ENCODE assay signal across 10 mouse cellular contexts in the genomic region with DNA sequence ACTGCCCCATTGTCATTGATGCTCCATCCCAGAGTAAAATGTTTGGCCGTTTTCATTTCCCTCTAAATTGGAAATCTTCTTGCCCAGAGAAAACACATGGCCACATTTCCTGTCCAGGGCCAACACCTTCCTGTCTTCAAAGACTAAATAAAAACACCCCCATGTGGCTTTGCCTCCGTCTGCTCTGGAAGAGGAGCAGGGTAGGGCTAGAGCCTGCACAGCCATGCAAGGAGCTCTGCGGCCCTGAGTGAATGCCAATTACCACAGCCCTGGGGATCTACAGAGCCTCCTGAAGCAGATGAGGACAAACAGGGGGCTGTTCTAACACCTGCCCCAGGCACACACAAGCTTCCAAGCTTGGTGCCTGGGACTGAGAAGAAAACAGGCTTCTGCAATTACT. TPM values are rescaled to one million over a fixed set of nuclear protein-coding genes. Genes with fewer than 3 reads are reported as not detected.
A peak's percentile ranks its signal among the peaks of the same experiment; 100 is the strongest.
DNase-seq lines count a peak whose midpoint lies in the region; ATAC-seq lines count a peak whose summit lies in the region.
"Had no signal": no experiment of that assay in that cellular context is flagged by ENCODE, and none has a peak within 500 bp of the region (broad histone marks: within the 10 kb centered on the region; RNA-seq: fewer than 3 reads in every experiment).

No protein-coding gene starts in this region.

- no peak for DNase-seq in heart, embryonic 10.5 days (ENCODE audit: low spot score)
- DNase-seq in heart, adult 18-20 months, result no peak
- DNase-seq in midbrain, embryonic 11.5 days (ENCODE audit: low spot score, missing footprints), result no peak
- no peak for DNase-seq in heart, adult 11 months
- DNase-seq: kidney, adult 9 months; thymus, adult 18-20 months had no signal

- H3K36me3 ChIP-seq in heart, embryonic 10.5 days, result 0 out of 2 replicates have a peak, but pooled peaks cover 5% of the 10 kb centered on the region
- 0 out of 2 replicates have a peak, but pooled peaks cover 2% of the 10 kb centered on the region for H3K36me3 ChIP-seq in midbrain, embryonic 11.5 days (ENCODE audit: control insufficient read depth, insufficient read depth, low read length)
- H3K36me3 ChIP-seq in midbrain, embryonic 16.5 days (ENCODE audit: control insufficient read depth, insufficient read depth, low read length), result no peaks in the 10 kb centered on the region
- no peaks in the 10 kb centered on the region for H3K36me3 ChIP-seq in hindbrain, embryonic 13.5 days
- no peaks in the 10 kb centered on the region for H3K36me3 ChIP-seq in stomach, embryonic 16.5 days (ENCODE audit: control insufficient read depth, insufficient read depth, low read length)
- no peaks in the 10 kb centered on the region for H3K36me3 ChIP-seq in kidney, embryonic 14.5 days (ENCODE audit: control insufficient read depth, insufficient read depth, low read length)

- peak overlapping the region; percentile 83; the same call in 1 of the 2 replicates for H3K27ac ChIP-seq in heart, embryonic 10.5 days
- peak overlapping the region; percentile 5 for H3K27ac ChIP-seq in midbrain, embryonic 11.5 days (ENCODE audit: low read depth, low read length)
- no peak overlapping the region for H3K27ac ChIP-seq in midbrain, embryonic 16.5 days (ENCODE audit: low read length)
- peak overlapping the region; percentile 74 for H3K27ac ChIP-seq in hindbrain, embryonic 13.5 days
- H3K27ac ChIP-seq in stomach, embryonic 16.5 days (ENCODE audit: low read length), result peak overlapping the region; percentile 30; the same call in 1 of the 2 replicates
- no peak overlapping the region for H3K27ac ChIP-seq in kidney, embryonic 14.5 days (ENCODE audit: low read depth, low read length)

- H3K27me3 ChIP-seq in heart, embryonic 10.5 days (ENCODE audit: insufficient read depth, poor library complexity, severe bottlenecking), result no peaks in the 10 kb centered on the region
- no peaks in the 10 kb centered on the region for H3K27me3 ChIP-seq in midbrain, embryonic 11.5 days (ENCODE audit: control insufficient read depth, insufficient read depth, low read length)
- no peaks in the 10 kb centered on the region for H3K27me3 ChIP-seq in midbrain, embryonic 16.5 days (ENCODE audit: control insufficient read depth, insufficient read depth, low read depth, low read length)
- no peaks in the 10 kb centered on the region for H3K27me3 ChIP-seq in hindbrain, embryonic 13.5 days
- H3K27me3 ChIP-seq in stomach, embryonic 16.5 days (ENCODE audit: control insufficient read depth, insufficient read depth, low read length), result no peaks in the 10 kb centered on the region
- no peaks in the 10 kb centered on the region for H3K27me3 ChIP-seq in kidney, embryonic 14.5 days (ENCODE audit: control insufficient read depth, insufficient read depth, low read length)

- WGBS in heart, embryonic 10.5 days, result 61% methylated on average over 3 of the region's 3 CpGs
- 67% methylated on average over 3 of the region's 3 CpGs for WGBS in midbrain, embryonic 11.5 days
- WGBS in midbrain, embryonic 16.5 days, result 60% methylated on average over 3 of the region's 3 CpGs
- 34% methylated on average over 3 of the region's 3 CpGs for WGBS in hindbrain, embryonic 13.5 days
- 53% methylated on average over 3 of the region's 3 CpGs for WGBS in stomach, embryonic 16.5 days
- WGBS in kidney, embryonic 14.5 days, result 37% methylated on average over 3 of the region's 3 CpGs

- no peak overlapping the region for H3K4me3 ChIP-seq in heart, embryonic 10.5 days
- H3K4me3 ChIP-seq in midbrain, embryonic 11.5 days (ENCODE audit: low read depth, low read length), result no peak overlapping the region
- H3K4me3 ChIP-seq in midbrain, embryonic 16.5 days (ENCODE audit: low read depth, low read length), result no peak overlapping the region
- no peak overlapping the region for H3K4me3 ChIP-seq in hindbrain, embryonic 13.5 days
- no peak overlapping the region for H3K4me3 ChIP-seq in stomach, embryonic 16.5 days (replicated peaks; ENCODE audit: low read length)
- H3K4me3 ChIP-seq in kidney, embryonic 14.5 days (ENCODE audit: low read length), result no peak overlapping the region

- ATAC-seq in midbrain, embryonic 11.5 days (ENCODE audit: low FRiP score), result no peak
- no peak for ATAC-seq in midbrain, embryonic 16.5 days
- ATAC-seq in hindbrain, embryonic 13.5 days (ENCODE audit: low FRiP score), result no peak
- ATAC-seq in stomach, embryonic 16.5 days (ENCODE audit: insufficient read depth, low FRiP score), result no peak
- ATAC-seq in kidney, embryonic 14.5 days (ENCODE audit: low FRiP score, low TSS enrichment), result no peak

- H3K4me1 ChIP-seq in heart, embryonic 10.5 days, result peaks cover 90% of the 10 kb centered on the region
- peaks cover 67% of the 10 kb centered on the region for H3K4me1 ChIP-seq in midbrain, embryonic 11.5 days (ENCODE audit: control insufficient read depth, insufficient read depth, low read length)
- H3K4me1 ChIP-seq in midbrain, embryonic 16.5 days (ENCODE audit: control insufficient read depth, insufficient read depth, low read length), result peaks cover 65% of the 10 kb centered on the region
- H3K4me1 ChIP-seq in hindbrain, embryonic 13.5 days (replicated peaks), result peaks cover 89% of the 10 kb centered on the region
- peaks cover 85% of the 10 kb centered on the region for H3K4me1 ChIP-seq in stomach, embryonic 16.5 days (ENCODE audit: control insufficient read depth, insufficient read depth, low read length)
- H3K4me1 ChIP-seq in kidney, embryonic 14.5 days (ENCODE audit: control insufficient read depth, insufficient read depth, low read length), result peaks cover 86% of the 10 kb centered on the region

- H3K9me3 ChIP-seq in heart, embryonic 10.5 days, result no peaks in the 10 kb centered on the region
- H3K9me3 ChIP-seq in midbrain, embryonic 11.5 days (ENCODE audit: control insufficient read depth, low read length), result no peaks in the 10 kb centered on the region
- H3K9me3 ChIP-seq in midbrain, embryonic 16.5 days (replicated peaks; ENCODE audit: control insufficient read depth, low read length, poor library complexity, severe bottlenecking), result no peaks in the 10 kb centered on the region
- no peaks in the 10 kb centered on the region for H3K9me3 ChIP-seq in hindbrain, embryonic 13.5 days
- no peaks in the 10 kb centered on the region for H3K9me3 ChIP-seq in stomach, embryonic 16.5 days (replicated peaks; ENCODE audit: control insufficient read depth, low read length)
- H3K9me3 ChIP-seq in kidney, embryonic 14.5 days (ENCODE audit: control insufficient read depth, low read length), result no peaks in the 10 kb centered on the region

- H3K9ac ChIP-seq in midbrain, embryonic 11.5 days (ENCODE audit: low read length), result no peak overlapping the region
- H3K9ac ChIP-seq in midbrain, embryonic 16.5 days (ENCODE audit: low read depth, low read length), result no peak overlapping the region
- no peak overlapping the region for H3K9ac ChIP-seq in hindbrain, embryonic 13.5 days
- no peak overlapping the region for H3K9ac ChIP-seq in stomach, embryonic 16.5 days (ENCODE audit: low read length)
- H3K9ac ChIP-seq in kidney, embryonic 14.5 days (ENCODE audit: low read depth, low read length), result no peak overlapping the region

- H3K4me2 ChIP-seq in midbrain, embryonic 11.5 days, result no peak overlapping the region
- H3K4me2 ChIP-seq in midbrain, embryonic 16.5 days (ENCODE audit: low read length), result no peak overlapping the region
- H3K4me2 ChIP-seq in hindbrain, embryonic 13.5 days, result no peak overlapping the region
- H3K4me2 ChIP-seq in stomach, embryonic 16.5 days (ENCODE audit: low read depth, low read length), result no peak overlapping the region
- no peak overlapping the region for H3K4me2 ChIP-seq in kidney, embryonic 14.5 days (replicated peaks; ENCODE audit: low read depth, low read length)

RNA-seq across cellular contexts. Expression of gene Ski, which starts 46.2 kb away (rescaled TPM):
- 7.5 and 11.3 TPM in 2 replicates for polyA plus RNA-seq in heart, embryonic 10.5 days (2016; fragmentation: Nextera tagmentation; extraction: Ambion mirVana)
- 10 to 100 TPM; 48.6 to 50.2 TPM for total RNA-seq in heart, adult 18-20 months (2021)
- polyA plus RNA-seq in midbrain, embryonic 11.5 days (2014; fragmentation: Nextera tagmentation; extraction: Ambion mirVana), result 12.7 and 13.6 TPM in 2 replicates
- polyA plus RNA-seq in midbrain, embryonic 16.5 days (2015; fragmentation: Nextera tagmentation; extraction: Ambion mirVana), result 9.6 and 10.1 TPM in 2 replicates
- 10.3 and 10.4 TPM in 2 replicates for polyA plus RNA-seq in hindbrain, embryonic 13.5 days (2015; fragmentation: Nextera tagmentation; extraction: Ambion mirVana)
- 17.7 and 17.9 TPM in 2 replicates for polyA plus RNA-seq in stomach, embryonic 16.5 days (2015; fragmentation: Nextera tagmentation; extraction: Ambion mirVana)
- 24.0 and 24.5 TPM in 2 replicates for polyA plus RNA-seq in kidney, embryonic 14.5 days (2014; fragmentation: Nextera tagmentation; extraction: Ambion mirVana)

Comparison
In these comparisons a context has a peak if more than half of its experiments do, and no peak if none do; other contexts are left out.
1. H3K27ac ChIP-seq: peak in heart, embryonic 10.5 days (single experiment), midbrain, embryonic 11.5 days (single experiment), hindbrain, embryonic 13.5 days (single experiment) and stomach, embryonic 16.5 days (single experiment); none in midbrain, embryonic 16.5 days (single experiment) and kidney, embryonic 14.5 days (single experiment).